8 mouse cellular contexts compared by ENCODE assay signal in the genomic region with DNA sequence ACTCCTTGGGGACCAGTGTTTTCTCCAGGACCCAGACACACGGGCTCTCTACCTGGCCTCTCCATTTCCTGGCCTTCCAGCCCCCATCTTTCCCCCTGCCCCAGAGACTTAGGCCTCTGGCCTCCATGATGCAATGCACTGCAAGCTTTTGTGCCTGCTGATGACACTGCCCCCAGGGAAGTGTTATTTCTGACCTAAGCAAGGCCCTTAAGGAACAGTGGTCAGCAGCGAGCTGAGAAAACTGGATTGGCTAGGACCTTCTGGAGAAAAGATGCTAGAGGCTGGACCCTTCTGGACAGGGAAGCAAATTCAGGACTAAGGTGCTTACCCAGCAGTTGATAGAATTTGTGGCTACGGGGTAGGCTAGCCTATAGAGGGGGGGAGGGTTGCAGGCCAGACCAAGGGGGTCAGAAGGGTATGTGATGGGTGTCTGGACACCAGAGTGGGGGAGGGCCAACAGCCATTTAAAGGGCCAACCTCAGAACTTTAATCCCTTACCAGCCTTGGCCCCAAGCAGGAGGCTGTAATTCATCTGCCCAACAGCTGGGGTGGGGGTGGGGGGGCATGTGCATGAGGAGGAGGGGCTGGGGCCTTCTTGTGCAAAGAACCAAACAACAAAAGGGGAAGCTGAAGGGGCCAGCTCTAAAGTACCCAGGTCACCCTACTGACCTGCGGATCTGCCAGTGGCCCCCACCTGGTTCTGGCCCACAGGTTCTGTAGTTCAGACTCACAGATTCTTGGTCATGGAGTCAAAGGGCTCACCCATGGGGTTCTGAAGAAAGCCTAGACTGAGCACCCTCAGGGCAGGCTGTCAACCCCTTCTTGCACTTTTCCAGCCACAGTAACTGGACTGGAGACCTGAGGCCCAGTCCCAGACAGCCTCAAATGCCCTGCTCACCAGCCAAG. TPM values are rescaled to one million over a fixed set of nuclear protein-coding genes. Genes with fewer than 3 reads are reported as not detected.
DNase-seq lines count a peak whose midpoint lies in the region; ATAC-seq and TF ChIP-seq lines count a peak whose summit lies in the region.

No protein-coding gene starts in this region.

- intact Hi-C loops in heart, adult 2 months (cut with DNase I) = loop anchor here (5.0 to 10.0 kb wide), 2 partner anchors 163 to 580 kb away; partner anchors contain the start of genes Gabarap and Phf23

- H3K9ac ChIP-seq in heart, adult 2 months (ENCODE audit: low read depth, low read length) = no peak overlapping the region
- H3K9ac ChIP-seq in embryonic facial prominence, embryonic 11.5 days (replicated peaks; ENCODE audit: low read length) = peak overlapping the region; percentile 98
- H3K9ac ChIP-seq in intestine, embryonic 16.5 days (ENCODE audit: low read depth, low read length) = peak overlapping the region; percentile 74

- H3K79me2 ChIP-seq in heart, adult 2 months (replicated peaks; ENCODE audit: control insufficient read depth, insufficient read depth, low read length) = no peaks in the 10 kb centered on the region
- H3K79me2 ChIP-seq in myocyte (ENCODE audit: control insufficient read depth, insufficient read depth) = peaks cover 41% of the 10 kb centered on the region

- H3K4me3 ChIP-seq in heart, adult 2 months = peak overlapping the region; percentile 22; the same call in 1 of the 2 replicates
- peak overlapping the region; percentile 79 for H3K4me3 ChIP-seq in embryonic facial prominence, embryonic 11.5 days (ENCODE audit: low read depth, low read length)
- H3K4me3 ChIP-seq in intestine, embryonic 16.5 days (ENCODE audit: low read length) = peak overlapping the region; percentile 65
- peak overlapping the region; percentile 100 for H3K4me3 ChIP-seq in myocyte

- no peaks in the 10 kb centered on the region for H3K27me3 ChIP-seq in heart, adult 2 months (ENCODE audit: control insufficient read depth, insufficient read depth, low read length)
- no peaks in the 10 kb centered on the region for H3K27me3 ChIP-seq in embryonic facial prominence, embryonic 11.5 days (ENCODE audit: control insufficient read depth, insufficient read depth, low read length)
- H3K27me3 ChIP-seq in intestine, embryonic 16.5 days (replicated peaks; ENCODE audit: control insufficient read depth, insufficient read depth, low read length) = no peaks in the 10 kb centered on the region
- H3K27me3 ChIP-seq in myocyte (ENCODE audit: control insufficient read depth, insufficient read depth, insufficient read length) = no peaks in the 10 kb centered on the region

- no peak for TF ChIP-seq EP300 in heart, adult 2 months (IDR thresholded peaks at IDR 0.05; ENCODE audit: insufficient read depth, low read depth, low read length)

- peaks cover 3% of the 10 kb centered on the region; the same call in 1 of the 2 replicates for H3K36me3 ChIP-seq in heart, adult 2 months (ENCODE audit: control insufficient read depth, insufficient read depth, low read length)
- H3K36me3 ChIP-seq in embryonic facial prominence, embryonic 11.5 days (replicated peaks; ENCODE audit: control insufficient read depth, insufficient read depth, low read depth, low read length) = no peaks in the 10 kb centered on the region
- no peaks in the 10 kb centered on the region for H3K36me3 ChIP-seq in intestine, embryonic 16.5 days (ENCODE audit: control insufficient read depth, insufficient read depth, low read length)
- peaks cover 13% of the 10 kb centered on the region for H3K36me3 ChIP-seq in myocyte (ENCODE audit: control insufficient read depth, insufficient read depth)

- no peak for TF ChIP-seq CTCF in heart, adult 2 months (IDR thresholded peaks at IDR 0.05)

- no peak for TF ChIP-seq POLR2A in heart, adult 2 months (IDR thresholded peaks at IDR 0.05; ENCODE audit: insufficient read depth, low read depth, low read length)
- peak; percentile 1 for TF ChIP-seq POLR2A in myocyte (IDR thresholded peaks at IDR 0.05; ENCODE audit: insufficient read length, low read depth)

- no peak for DNase-seq in heart, adult 2 months
- no peak for DNase-seq in heart, postnatal 4 days
- peak; percentile 25 for DNase-seq in CD4-positive helper T cell, adult 2 months (ENCODE audit: low read depth, low spot score)
- DNase-seq in embryonic facial prominence, embryonic 11.5 days (ENCODE audit: low spot score) = peak; percentile 36
- no peak for DNase-seq in urinary bladder, postnatal 14 days (ENCODE audit: low spot score)
- no peak for DNase-seq in right cerebral cortex, postnatal 14 days

- no peaks in the 10 kb centered on the region for H3K9me3 ChIP-seq in embryonic facial prominence, embryonic 11.5 days (replicated peaks; ENCODE audit: control insufficient read depth, low read length)
- H3K9me3 ChIP-seq in intestine, embryonic 16.5 days (ENCODE audit: control insufficient read depth, low read length) = no peaks in the 10 kb centered on the region

- H3K27ac ChIP-seq in heart, adult 2 months = peak overlapping the region; percentile 78
- peak overlapping the region; percentile 99 for H3K27ac ChIP-seq in embryonic facial prominence, embryonic 11.5 days (replicated peaks; ENCODE audit: low read depth, low read length)
- peak overlapping the region; percentile 96 for H3K27ac ChIP-seq in intestine, embryonic 16.5 days (ENCODE audit: low read length)

- H3K4me1 ChIP-seq in heart, adult 2 months (ENCODE audit: control insufficient read depth, insufficient read depth, low read length) = peaks cover 17% of the 10 kb centered on the region
- peaks cover 21% of the 10 kb centered on the region for H3K4me1 ChIP-seq in embryonic facial prominence, embryonic 11.5 days (ENCODE audit: control insufficient read depth, insufficient read depth, low read length)
- peaks cover 47% of the 10 kb centered on the region for H3K4me1 ChIP-seq in intestine, embryonic 16.5 days (ENCODE audit: control insufficient read depth, insufficient read depth, low read length)

- H3ac ChIP-seq in myocyte (ENCODE audit: control insufficient read depth, insufficient read length) = peak overlapping the region; percentile 50

- no peak for ATAC-seq in embryonic facial prominence, embryonic 11.5 days (replicated peaks; ENCODE audit: insufficient number of reproducible peaks, low FRiP score, low TSS enrichment, low read depth)
- no peak for ATAC-seq in intestine, embryonic 16.5 days

- peak overlapping the region; percentile 90 for H3K4me2 ChIP-seq in embryonic facial prominence, embryonic 11.5 days (ENCODE audit: low read depth, low read length)
- peak overlapping the region; percentile 97 for H3K4me2 ChIP-seq in intestine, embryonic 16.5 days (ENCODE audit: low read depth, low read length)
- peak overlapping the region; percentile 96 for H3K4me2 ChIP-seq in myocyte (ENCODE audit: low read depth)

- 49% methylated on average over 4 of the region's 4 CpGs for WGBS in heart, adult 2 months
- 9% methylated on average over 4 of the region's 4 CpGs for WGBS in embryonic facial prominence, embryonic 11.5 days
- 8% methylated on average over 4 of the region's 4 CpGs for WGBS in intestine, embryonic 16.5 days

TF ChIP-seq in myocyte, 11 proteins besides CTCF, POLR2A, EP300 and RAD21 (continues in another document):
- TF ChIP-seq MYOD1 (IDR thresholded peaks at IDR 0.05; ENCODE audit: control insufficient read depth in 1 of 3, insufficient read length in 2 of 3, low read depth in 2 of 3) (peak; percentile 64 to 94 (median 74)), USF1 (IDR thresholded peaks at IDR 0.05; ENCODE audit: low read depth) (no peak), POLR2AphosphoS2 (IDR thresholded peaks at IDR 0.05; ENCODE audit: insufficient read length, low read depth) (no peak), SRF (IDR thresholded peaks at IDR 0.05; ENCODE audit: control insufficient read depth, insufficient read length, low read depth) (no peak), CEBPB (IDR thresholded peaks at IDR 0.05; ENCODE audit: insufficient read depth, poor library complexity, severe bottlenecking) (peak; percentile 100), MYOG (IDR thresholded peaks at IDR 0.05; ENCODE audit: control insufficient read depth in 1 of 3, insufficient read depth in 1 of 3, insufficient read length in 2 of 3, low read depth in 2 of 3) (no peak), MAX (IDR thresholded peaks at IDR 0.05; ENCODE audit: low read depth) (no peak)

RNA-seq across cellular contexts. Expression of gene Kdm6b, which starts 1.2 kb away (rescaled TPM):
- 10 to 100 TPM; 19.7 to 27.8 TPM for total RNA-seq in heart, adult 2 months (2021)
- polyA plus RNA-seq in heart, adult 2 months (2012; rRNA removed) = 6.5 and 8.6 TPM in 2 replicates
- total RNA-seq in heart, postnatal 4 days (2021) = 10 to 100 TPM; 48.3 to 49.7 TPM
- 25.9 and 26.2 TPM in 2 replicates for polyA plus RNA-seq in embryonic facial prominence, embryonic 11.5 days (2014; fragmentation: Nextera tagmentation; extraction: Ambion mirVana)
- 17.6 and 18.8 TPM in 2 replicates for polyA plus RNA-seq in intestine, embryonic 16.5 days (2015; fragmentation: Nextera tagmentation; extraction: Ambion mirVana)
- 31.0 TPM for polyA plus RNA-seq in myocyte (2012; fragmentation: generic; extraction: Trizol)

RNA-seq across cellular contexts. Expression of gene Tmem88, which starts 16.6 kb away (rescaled TPM):
- 10 to 100 TPM; 20.4 to 21.4 TPM for total RNA-seq in heart, adult 2 months (2021)
- polyA plus RNA-seq in heart, adult 2 months (2012; rRNA removed) = 61.4 and 66.4 TPM in 2 replicates
- total RNA-seq in heart, postnatal 4 days (2021) = 10 to 100 TPM; 37.1 to 38.3 TPM
- 13.6 and 18.1 TPM in 2 replicates for polyA plus RNA-seq in embryonic facial prominence, embryonic 11.5 days (2014; fragmentation: Nextera tagmentation; extraction: Ambion mirVana)
- polyA plus RNA-seq in intestine, embryonic 16.5 days (2015; fragmentation: Nextera tagmentation; extraction: Ambion mirVana) = 30.8 and 31.0 TPM in 2 replicates
- polyA plus RNA-seq in myocyte (2012; fragmentation: generic; extraction: Trizol) = 0.16 TPM

RNA-seq across cellular contexts. Expression of gene Cyb5d1, which starts 19.2 kb away (rescaled TPM):
- 10 to 100 TPM; 27.9 to 32.1 TPM for total RNA-seq in heart, adult 2 months (2021)
- 19.9 and 29.8 TPM in 2 replicates for polyA plus RNA-seq in heart, adult 2 months (2012; rRNA removed)
- 10 to 100 TPM; 21.3 to 22.1 TPM for total RNA-seq in heart, postnatal 4 days (2021)
- 33.3 TPM in 2 replicates for polyA plus RNA-seq in embryonic facial prominence, embryonic 11.5 days (2014; fragmentation: Nextera tagmentation; extraction: Ambion mirVana)
- 22.6 and 24.0 TPM in 2 replicates for polyA plus RNA-seq in intestine, embryonic 16.5 days (2015; fragmentation: Nextera tagmentation; extraction: Ambion mirVana)
- polyA plus RNA-seq in myocyte (2012; fragmentation: generic; extraction: Trizol) = 23.0 TPM

RNA-seq across cellular contexts. Expression of gene Naa38, which starts 19.4 kb away (rescaled TPM):
- 100 to 1,000 TPM; 102 to 113 TPM for total RNA-seq in heart, adult 2 months (2021)
- polyA plus RNA-seq in heart, adult 2 months (2012; rRNA removed) = 128 and 145 TPM in 2 replicates
- total RNA-seq in heart, postnatal 4 days (2021) = 100 to 1,000 TPM in 1 of 2 experiments, 10 to 100 TPM in 1; 92.3 to 101 TPM
- 123 and 135 TPM in 2 replicates for polyA plus RNA-seq in embryonic facial prominence, embryonic 11.5 days (2014; fragmentation: Nextera tagmentation; extraction: Ambion mirVana)
- polyA plus RNA-seq in intestine, embryonic 16.5 days (2015; fragmentation: Nextera tagmentation; extraction: Ambion mirVana) = 168 and 170 TPM in 2 replicates
- polyA plus RNA-seq in myocyte (2012; fragmentation: generic; extraction: Trizol) = 126 TPM

RNA-seq across cellular contexts. Expression of gene Chd3, which starts 45.5 kb away (rescaled TPM):
- 10 to 100 TPM; 18.3 to 20.2 TPM for total RNA-seq in heart, adult 2 months (2021)
- 20.3 and 22.2 TPM in 2 replicates for polyA plus RNA-seq in heart, adult 2 months (2012; rRNA removed)
- total RNA-seq in heart, postnatal 4 days (2021) = 10 to 100 TPM; 75.3 to 76.7 TPM
- polyA plus RNA-seq in embryonic facial prominence, embryonic 11.5 days (2014; fragmentation: Nextera tagmentation; extraction: Ambion mirVana) = 48.0 and 52.1 TPM in 2 replicates
- polyA plus RNA-seq in intestine, embryonic 16.5 days (2015; fragmentation: Nextera tagmentation; extraction: Ambion mirVana) = 33.4 and 35.5 TPM in 2 replicates
- 148 TPM for polyA plus RNA-seq in myocyte (2012; fragmentation: generic; extraction: Trizol)

Comparison
In these comparisons a context has a peak if more than half of its experiments do, and no peak if none do; other contexts are left out.
1. DNase-seq: peak in CD4-positive helper T cell, adult 2 months (single experiment) and embryonic facial prominence, embryonic 11.5 days (single experiment); none in heart, adult 2 months (0 of 2), heart, postnatal 4 days (single experiment), urinary bladder, postnatal 14 days (single experiment) and right cerebral cortex, postnatal 14 days (single experiment).
2. H3K4me3 ChIP-seq: peak in every context shown above with its lines; median percentile 100 in myocyte; 79 in embryonic facial prominence, embryonic 11.5 days; 65 in intestine, embryonic 16.5 days; 22 in heart, adult 2 months.
3. RNA of gene Tmem88, which starts 16.6 kb away (polyA plus RNA-seq): 61.4 to 66.4 TPM in heart, adult 2 months, 30.8 to 31.0 TPM in intestine, embryonic 16.5 days and 13.6 to 18.1 TPM in embryonic facial prominence, embryonic 11.5 days; 0.16 TPM in myocyte (single experiment); every median in the first group is over 10 times any median in the second.
4. Peak in every context shown above with its lines, with median percentiles within 50 percentile points of each other: H3K27ac ChIP-seq and H3K4me2 ChIP-seq.